Mouse (Mus musculus) brain, embryonic 14.5 days (tissue): Measurements from ENCODE around the gene E130218I03Rik. TPM values are rescaled to one million over a fixed set of nuclear protein-coding genes. Genes with fewer than 3 reads are reported as not detected.
A peak's percentile ranks its signal among the peaks of the same experiment; 100 is the strongest.

ENCODE experiments used
- DNase-seq: peaks from one replicate; pipeline ENCODE4 v3.0.0-alpha.2; 2011; ENCODE audit warnings: low read depth
- CTCF ChIP-seq: fragments of 200-500 bp; IDR thresholded peaks from 2 replicates; pipeline ENCODE4 v1.5.1; 2012; ENCODE audit warnings: inconsistent platforms, mild to moderate bottlenecking, moderate library complexity, borderline replicate concordance; ENCODE audit not compliant: insufficient read depth, insufficient read length; ENCODE audit errors: extremely low read depth
- POLR2A ChIP-seq: fragments of 200-500 bp; IDR thresholded peaks from 2 replicates; pipeline ENCODE4 v1.6.1; 2012; ENCODE audit warnings: mild to moderate bottlenecking, inconsistent platforms, borderline replicate concordance; ENCODE audit not compliant: poor library complexity, insufficient read depth, insufficient read length, severe bottlenecking; ENCODE audit errors: extremely low read depth
- polyA plus RNA-seq: library from polyadenylated mRNA; depleted of rRNA; stranded (reverse); fragments of >200 nt; gene quantifications from 2 replicates; pipeline ENCODE4 v1.2.3, GENCODE M21; 2012; rRNA removed

Gene E130218I03Rik
- not detected in 2 replicates for polyA plus RNA-seq

GRCm38 (mm10) chr4:134243516-134244250 is at the start of gene E130218I03Rik:
TSS of gene E130218I03Rik (plus strand) at chr4:134243662.
- TF ChIP-seq CTCF: no peak
- TF ChIP-seq POLR2A: no peak
- no peak for DNase-seq

- TF ChIP-seq CTCF: no peak
- DNase-seq: no peak
Observed at GRCm38 (mm10) chr4:134199371-134199770, 44.1 kb upstream of the E130218I03Rik start.

- TF ChIP-seq POLR2A (no peak), CTCF (no peak)
- DNase-seq: no peak
Observed at GRCm38 (mm10) chr4:134202904-134203303, 40.6 kb upstream of the E130218I03Rik start, which contains the start of gene Gm7534. TSS of gene Gm7534 (minus strand) at chr4:134203004.

GRCm38 (mm10) chr4:134203340-134203896 is 40.0 kb upstream of the E130218I03Rik start:
- no peak for DNase-seq
- no peak for TF ChIP-seq POLR2A
- TF ChIP-seq CTCF: no peak

- TF ChIP-seq POLR2A: no peak
- TF ChIP-seq CTCF: no peak
- DNase-seq: no peak
Observed at GRCm38 (mm10) chr4:134206488-134207053, 36.9 kb upstream of the E130218I03Rik start.

- TF ChIP-seq POLR2A (no peak), CTCF (no peak)
- no peak for DNase-seq
Observed at GRCm38 (mm10) chr4:134222793-134223600, 20.5 kb upstream of the E130218I03Rik start.

- DNase-seq: peak; percentile 16
- no peak for TF ChIP-seq POLR2A
- TF ChIP-seq CTCF: peak; percentile 44; the same call in 1 of the 2 replicates
Observed at GRCm38 (mm10) chr4:134227194-134227593, 16.3 kb upstream of the E130218I03Rik start, which contains the start of gene Catsper4. TSS of gene Catsper4 (minus strand) at chr4:134227383.

GRCm38 (mm10) chr4:134230431-134230830 is 13.0 kb upstream of the E130218I03Rik start:
- TF ChIP-seq CTCF (no peak), POLR2A (no peak)
- DNase-seq: no peak

- no peak for DNase-seq
- TF ChIP-seq POLR2A: no peak
- no peak for TF ChIP-seq CTCF
Observed at GRCm38 (mm10) chr4:134234876-134235275, 8.6 kb upstream of the E130218I03Rik start.

- no peak for TF ChIP-seq POLR2A
- TF ChIP-seq CTCF: no peak
- no peak for DNase-seq
Observed at GRCm38 (mm10) chr4:134237582-134238278, 5.7 kb upstream of the E130218I03Rik start.

- TF ChIP-seq CTCF (no peak), POLR2A (no peak)
Observed at GRCm38 (mm10) chr4:134238279-134238651, 5.2 kb upstream of the E130218I03Rik start, which contains the start of gene Cnksr1. TSS of gene Cnksr1 (minus strand) at chr4:134238399.

GRCm38 (mm10) chr4:134238686-134239085 is 4.8 kb upstream of the E130218I03Rik start:
- no peak for DNase-seq
- no peak for TF ChIP-seq CTCF
- no peak for TF ChIP-seq POLR2A

More at GRCm38 (mm10) chr4:134238279-134238651, 5.2 kb upstream of the E130218I03Rik start, which contains the start of gene Cnksr1:
- peak; percentile 33 for DNase-seq
